Mouse (Mus musculus): ENCODE measurements around the gene Hapln4.

DNA sequence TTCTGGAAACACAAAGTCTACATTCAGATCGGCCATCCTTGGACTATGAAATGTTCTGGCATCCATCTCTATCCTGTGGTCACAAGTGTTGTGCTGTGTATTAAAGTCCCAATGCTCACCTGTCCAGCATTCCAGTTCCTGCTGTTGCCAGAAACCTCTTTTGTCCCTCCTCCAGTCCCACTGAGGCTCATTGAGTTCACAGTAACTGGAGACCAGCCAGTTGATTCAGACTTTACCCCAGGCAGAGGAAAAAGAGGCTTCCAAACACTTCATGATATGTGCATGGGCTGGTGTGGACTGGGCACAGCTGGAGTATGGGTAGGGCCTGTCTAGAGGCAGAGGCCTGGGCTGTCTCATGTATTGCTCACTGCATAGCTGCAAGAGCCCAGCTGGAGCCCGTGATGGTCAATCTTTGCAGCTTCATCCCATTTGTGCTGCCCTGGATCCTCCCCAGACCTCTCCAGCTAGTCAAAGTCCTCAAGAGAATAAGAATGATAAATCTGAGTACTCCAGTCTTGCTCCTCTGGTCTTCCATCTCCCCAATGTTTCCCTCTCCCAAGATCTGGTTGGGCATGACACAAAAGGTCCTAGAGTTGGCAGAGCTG lies 11.3 kb upstream of the Hapln4 start:
- TF ChIP-seq USF1 (IDR thresholded peaks at IDR 0.05; ENCODE audit: low read depth): no peak
- TF ChIP-seq POLR2A (IDR thresholded peaks at IDR 0.05; ENCODE audit: insufficient read length, low read depth): no peak
- TF ChIP-seq POLR2AphosphoS2 (IDR thresholded peaks at IDR 0.05; ENCODE audit: insufficient read length, low read depth): no peak
- TF ChIP-seq TCF12 (IDR thresholded peaks at IDR 0.05; ENCODE audit: insufficient read depth, poor library complexity, severe bottlenecking): no peak
- TF ChIP-seq E2F4 (IDR thresholded peaks at IDR 0.05; ENCODE audit: insufficient read depth): no peak
- TF ChIP-seq CEBPB (IDR thresholded peaks at IDR 0.05; ENCODE audit: insufficient read depth, poor library complexity, severe bottlenecking): no peak
- no peak for TF ChIP-seq REST (IDR thresholded peaks at IDR 0.05; ENCODE audit: insufficient read depth, insufficient read length)
